Comparison of ENCODE assay signal across 8 mouse cellular contexts in the genomic region with DNA sequence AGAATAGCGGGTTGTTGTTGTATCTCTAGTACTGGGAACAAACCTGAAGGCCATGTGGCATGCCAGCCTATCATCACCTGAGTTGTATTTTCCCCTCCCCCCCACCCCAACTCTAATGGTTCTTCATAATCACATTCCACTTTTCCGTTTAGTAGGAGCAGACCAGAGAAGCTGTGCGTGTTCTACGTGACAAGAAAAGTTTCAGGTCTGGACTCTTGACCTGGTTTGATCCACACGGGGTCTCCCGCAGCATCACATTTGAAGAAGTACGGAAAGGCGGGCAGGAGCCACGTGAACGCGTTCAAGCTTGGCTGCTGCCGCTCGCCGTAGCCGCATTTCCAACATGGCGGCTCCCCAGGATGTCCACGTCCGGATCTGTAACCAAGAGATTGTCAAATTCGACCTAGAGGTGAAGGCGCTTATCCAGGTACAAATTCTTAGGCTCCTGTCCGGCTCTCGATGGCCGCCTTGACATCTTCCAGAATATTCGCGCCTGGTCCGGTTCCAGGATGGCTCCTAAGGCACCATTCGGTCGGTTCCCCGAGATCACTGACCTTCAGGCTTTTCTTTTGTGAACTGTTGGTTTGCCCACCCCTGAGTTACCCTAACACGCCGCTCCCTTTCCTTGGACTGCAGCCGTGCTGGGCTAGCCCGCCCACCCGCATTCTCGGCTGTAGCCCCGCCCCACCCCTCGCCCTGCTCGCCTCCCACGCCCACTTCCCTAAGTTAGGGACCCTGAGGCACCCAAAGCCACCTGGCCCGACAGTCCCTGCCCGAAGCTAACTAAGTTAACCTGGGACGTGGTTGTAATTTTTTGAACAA. TPM values are rescaled to one million over a fixed set of nuclear protein-coding genes. Genes with fewer than 3 reads are reported as not detected.
DNase-seq lines count a peak whose midpoint lies in the region; ATAC-seq lines count a peak whose summit lies in the region.

A gene (plus strand): TSS at position 317 of the 822 bp plus-strand sequence.

- peak within 1 kb of the TSS; percentile 65 for H3K4me3 ChIP-seq in embryonic facial prominence, embryonic 14.5 days (ENCODE audit: low read depth, low read length)
- H3K4me3 ChIP-seq in kidney, embryonic 14.5 days (ENCODE audit: low read length), result peak within 1 kb of the TSS; percentile 54
- peak within 1 kb of the TSS; percentile 75 for H3K4me3 ChIP-seq in limb, embryonic 15.5 days

- H3K9me3 ChIP-seq in embryonic facial prominence, embryonic 14.5 days (ENCODE audit: control insufficient read depth, low read length), result no peaks in the 10 kb centered on the region
- no peaks in the 10 kb centered on the region for H3K9me3 ChIP-seq in kidney, embryonic 14.5 days (ENCODE audit: control insufficient read depth, low read length)
- no peaks in the 10 kb centered on the region for H3K9me3 ChIP-seq in limb, embryonic 15.5 days

- H3K4me1 ChIP-seq in embryonic facial prominence, embryonic 14.5 days (ENCODE audit: control insufficient read depth, insufficient read depth, low read length), result peaks cover 11% of the 10 kb centered on the region; the same call in 1 of the 2 replicates
- H3K4me1 ChIP-seq in kidney, embryonic 14.5 days (ENCODE audit: control insufficient read depth, insufficient read depth, low read length), result peaks cover 7% of the 10 kb centered on the region; the same call in 1 of the 2 replicates
- peaks cover 11% of the 10 kb centered on the region for H3K4me1 ChIP-seq in limb, embryonic 15.5 days

- WGBS in embryonic facial prominence, embryonic 14.5 days, result under 1% methylated on average over 36 of the region's 42 CpGs
- WGBS in kidney, embryonic 14.5 days, result under 1% methylated on average over 42 of the region's 42 CpGs
- WGBS in limb, embryonic 15.5 days, result under 1% methylated on average over 42 of the region's 42 CpGs

- H3K36me3 ChIP-seq in embryonic facial prominence, embryonic 14.5 days (ENCODE audit: control insufficient read depth, insufficient read depth, low read length), result peaks cover 23% of the 10 kb centered on the region
- H3K36me3 ChIP-seq in kidney, embryonic 14.5 days (ENCODE audit: control insufficient read depth, insufficient read depth, low read length), result peaks cover 16% of the 10 kb centered on the region
- H3K36me3 ChIP-seq in limb, embryonic 15.5 days, result peaks cover 24% of the 10 kb centered on the region

- H3K27me3 ChIP-seq in embryonic facial prominence, embryonic 14.5 days (replicated peaks; ENCODE audit: control insufficient read depth, insufficient read depth, low read length), result no peaks in the 10 kb centered on the region
- H3K27me3 ChIP-seq in kidney, embryonic 14.5 days (ENCODE audit: control insufficient read depth, insufficient read depth, low read length), result no peaks in the 10 kb centered on the region
- no peaks in the 10 kb centered on the region for H3K27me3 ChIP-seq in limb, embryonic 15.5 days

- DNase-seq in 3T3-L1 (ENCODE audit: low read depth, low spot score), result peak; percentile 83
- DNase-seq in adrenal gland, postnatal 25 days, result peak; percentile 76
- DNase-seq in embryonic facial prominence, embryonic 14.5 days (ENCODE audit: low spot score), result peak; percentile 91
- DNase-seq in heart, adult 9 months (ENCODE audit: low spot score in 2 of 2), result peak; percentile 63 to 74
- peak; percentile 7 to 48 for DNase-seq in monocyte, adult 2 months (ENCODE audit: low read depth in 1 of 2, low spot score in 2 of 2)
- DNase-seq in spleen, postnatal 36 days (ENCODE audit: low spot score in 2 of 2), result peak; percentile 75

- H3K27ac ChIP-seq in embryonic facial prominence, embryonic 14.5 days (replicated peaks; ENCODE audit: low read depth, low read length), result peak within 1 kb of the TSS; percentile 87
- peak within 1 kb of the TSS; percentile 95 for H3K27ac ChIP-seq in kidney, embryonic 14.5 days (ENCODE audit: low read depth, low read length)
- peak within 1 kb of the TSS; percentile 95 for H3K27ac ChIP-seq in limb, embryonic 15.5 days

- peak within 1 kb of the TSS; percentile 64 for H3K4me2 ChIP-seq in embryonic facial prominence, embryonic 14.5 days (ENCODE audit: low read depth, low read length)
- H3K4me2 ChIP-seq in kidney, embryonic 14.5 days (replicated peaks; ENCODE audit: low read depth, low read length), result peak within 1 kb of the TSS; percentile 58
- peak within 1 kb of the TSS; percentile 76 for H3K4me2 ChIP-seq in limb, embryonic 15.5 days

- H3K9ac ChIP-seq in embryonic facial prominence, embryonic 14.5 days (ENCODE audit: low read depth, low read length), result peak within 1 kb of the TSS; percentile 82
- H3K9ac ChIP-seq in kidney, embryonic 14.5 days (ENCODE audit: low read depth, low read length), result peak within 1 kb of the TSS; percentile 69
- peak within 1 kb of the TSS; percentile 63 for H3K9ac ChIP-seq in limb, embryonic 15.5 days

- ATAC-seq in embryonic facial prominence, embryonic 14.5 days (ENCODE audit: low read depth), result peak; percentile 83
- ATAC-seq in kidney, embryonic 14.5 days (ENCODE audit: low FRiP score, low TSS enrichment), result peak; percentile 94
- peak; percentile 78; the same call in 1 of the 2 replicates for ATAC-seq in limb, embryonic 15.5 days (ENCODE audit: insufficient number of reproducible peaks, low FRiP score, low TSS enrichment, low read depth)

RNA-seq across cellular contexts. Expression of the gene that starts here (rescaled TPM):
- 27.8 and 30.6 TPM in 2 replicates for total RNA-seq in adrenal gland, postnatal 25 days (2021)
- polyA plus RNA-seq in embryonic facial prominence, embryonic 14.5 days (2014; fragmentation: Nextera tagmentation; extraction: Ambion mirVana), result 38.4 and 40.7 TPM in 2 replicates
- polyA plus RNA-seq in kidney, embryonic 14.5 days (2014; fragmentation: Nextera tagmentation; extraction: Ambion mirVana), result 50.4 and 55.3 TPM in 2 replicates
- polyA plus RNA-seq in limb, embryonic 15.5 days (2015; fragmentation: Nextera tagmentation; extraction: Ambion mirVana), result 47.3 and 50.7 TPM in 2 replicates

Comparison
In these comparisons a context has a peak if more than half of its experiments do, and no peak if none do; other contexts are left out.
1. Peak in every context shown above with its lines: DNase-seq, ATAC-seq, H3K4me3 ChIP-seq and H3K27ac ChIP-seq.
2. DNase-seq: peak in every context shown above with its lines; median percentile 91 in embryonic facial prominence, embryonic 14.5 days; 83 in 3T3-L1; 76 in adrenal gland, postnatal 25 days; 75 in spleen, postnatal 36 days; 68 in heart, adult 9 months; 28 in monocyte, adult 2 months.